Mouse (Mus musculus) layer of hippocampus, adult 8-10 months (tissue): ENCODE measurements at regions not wholly inside any gene's neighbourhood (a gene's known extent, or its start where the extent isn't known, plus 50 kb on each side); places are given as distances from the start of the nearest gene placed in this dataset.

ENCODE experiments used
- DNase-seq, 2 experiments: peaks; one replicate each; pipeline ENCODE4 v3.0.0; 2022; ENCODE audit warnings: low spot score in 2 of 2

DNA sequence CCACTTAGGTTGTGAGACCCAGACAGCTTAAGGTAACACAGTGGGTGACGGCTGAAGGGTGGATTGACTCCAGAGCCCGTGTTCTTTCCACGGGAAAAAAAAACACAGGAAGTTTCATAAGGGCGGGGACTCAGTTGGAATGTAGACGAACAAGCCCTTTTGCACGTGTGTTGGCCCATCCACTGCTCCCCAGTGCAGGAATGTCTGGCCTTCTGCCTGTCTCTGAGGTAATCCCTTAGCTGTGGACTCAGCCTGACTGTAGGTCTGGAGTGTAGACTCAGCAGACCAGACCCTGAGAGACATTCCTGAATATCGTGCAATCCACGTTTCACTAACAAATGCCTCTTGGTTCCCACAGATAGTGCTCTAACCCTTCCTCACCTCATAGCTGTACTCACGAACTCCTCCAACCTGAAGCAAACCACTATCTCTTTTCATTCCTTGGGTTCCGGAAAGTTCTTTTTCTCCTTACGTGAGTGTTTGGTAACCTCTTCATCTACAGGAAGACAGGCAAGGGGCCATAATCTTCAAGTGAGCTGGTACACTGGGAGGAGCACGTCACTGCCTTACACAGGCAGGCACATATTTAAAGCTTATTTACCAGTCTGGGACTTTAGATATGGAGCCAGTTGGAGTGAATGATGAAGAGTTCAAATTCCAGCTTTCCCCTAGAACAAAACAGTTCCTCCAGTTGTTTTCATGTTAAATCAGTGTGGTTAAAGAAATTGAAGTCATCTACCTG is 205.6 kb upstream of the Bcor start:
- no peak for DNase-seq

DNA sequence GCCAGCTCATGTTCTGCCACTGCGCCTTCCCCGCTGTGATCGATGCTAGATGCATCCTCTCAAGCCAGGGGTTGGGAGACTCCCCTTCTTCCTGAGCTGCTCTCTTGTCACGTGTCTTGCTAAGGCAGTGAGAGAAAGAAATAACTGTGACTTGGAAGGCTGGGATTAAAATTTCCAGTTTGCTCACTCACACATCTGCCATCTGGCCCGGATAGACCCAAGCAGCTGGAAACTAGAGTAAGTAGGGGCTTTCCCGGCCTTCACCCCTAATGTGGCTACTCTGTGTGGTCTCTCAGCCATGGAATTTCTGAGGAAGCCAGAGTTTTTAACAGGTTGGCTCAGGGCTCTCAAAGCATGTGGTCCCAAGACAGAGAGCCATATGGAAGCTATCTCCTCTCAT is 206.6 kb upstream of the Bcor start:
- DNase-seq, result no peak

DNA sequence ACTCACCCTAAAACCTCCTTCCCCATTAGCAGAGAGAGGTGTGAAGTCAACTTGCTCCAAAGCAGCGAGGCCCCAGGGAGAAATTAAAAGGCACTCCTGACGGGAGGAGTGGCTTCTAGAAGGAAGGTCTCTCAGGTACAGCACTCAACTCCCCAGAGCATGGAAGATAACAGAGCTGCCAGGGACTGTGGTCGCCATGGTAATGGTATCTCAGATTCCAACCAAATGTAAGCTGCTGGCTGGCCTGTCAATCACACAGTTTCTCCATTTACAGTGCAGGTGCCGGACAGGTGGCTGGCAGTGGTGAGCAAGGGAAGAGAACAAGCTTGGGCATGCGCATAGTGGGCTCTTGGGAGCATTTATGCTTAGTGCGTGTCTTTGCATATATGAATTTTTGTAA is 213.5 kb upstream of the Bcor start:
- no peak for DNase-seq

DNA sequence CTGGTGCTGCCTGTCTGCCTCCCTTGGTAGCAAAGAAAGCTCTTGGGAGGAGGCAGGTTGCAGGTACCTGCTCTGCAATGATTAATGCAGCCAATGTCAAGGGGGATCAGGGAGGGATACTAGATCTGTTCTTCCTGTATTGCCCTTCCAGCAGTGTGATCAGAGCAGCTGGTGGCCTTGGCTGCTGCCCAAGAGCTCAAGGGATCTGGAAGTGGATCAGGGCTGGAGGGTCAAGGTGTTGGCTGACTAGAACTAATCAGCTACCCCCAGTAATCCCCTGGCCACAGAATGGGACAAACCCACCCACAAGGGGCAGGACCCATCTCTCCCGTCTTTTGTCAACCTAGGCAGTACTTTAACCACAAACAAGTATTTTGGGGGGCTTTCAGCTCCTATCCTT is 211.8 kb upstream of the Atp6ap2 start:
- no peak for DNase-seq

DNA sequence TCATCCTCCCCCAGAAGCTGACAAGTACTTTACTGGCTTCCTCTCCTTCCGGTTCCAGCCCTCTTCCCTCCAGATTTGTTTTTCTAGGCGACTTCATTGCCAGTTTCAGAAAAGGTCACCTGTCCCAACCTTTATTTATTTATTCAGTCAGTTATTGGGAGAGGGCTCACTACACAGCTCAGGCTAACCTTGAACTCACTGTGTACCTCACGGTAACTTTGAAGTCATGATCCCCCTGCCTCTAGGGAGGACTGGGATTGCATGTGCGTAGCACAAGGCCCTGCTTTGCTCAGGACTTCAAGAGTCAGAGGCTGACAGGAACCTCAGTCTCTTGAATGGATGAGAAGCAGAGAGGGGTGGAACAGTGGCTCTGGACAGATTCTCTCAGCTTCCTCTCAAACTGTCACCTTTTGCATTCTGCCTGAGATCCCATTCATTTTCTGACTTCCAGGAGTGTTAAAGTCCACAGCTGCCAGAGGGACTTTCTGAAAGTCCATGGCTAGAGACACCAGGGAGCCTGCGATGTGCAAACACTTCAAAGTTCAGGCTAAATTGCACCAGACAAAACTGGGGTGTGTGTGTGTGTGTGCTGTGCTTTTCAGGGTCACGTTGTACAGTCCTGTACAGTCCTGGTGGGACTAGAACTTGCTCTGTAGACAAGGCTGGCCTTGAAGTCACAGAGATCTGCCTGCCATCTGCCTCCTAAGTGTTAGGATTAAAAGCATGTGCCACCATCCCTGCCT is 211.2 kb upstream of the Atp6ap2 start:
- no peak for DNase-seq

DNA sequence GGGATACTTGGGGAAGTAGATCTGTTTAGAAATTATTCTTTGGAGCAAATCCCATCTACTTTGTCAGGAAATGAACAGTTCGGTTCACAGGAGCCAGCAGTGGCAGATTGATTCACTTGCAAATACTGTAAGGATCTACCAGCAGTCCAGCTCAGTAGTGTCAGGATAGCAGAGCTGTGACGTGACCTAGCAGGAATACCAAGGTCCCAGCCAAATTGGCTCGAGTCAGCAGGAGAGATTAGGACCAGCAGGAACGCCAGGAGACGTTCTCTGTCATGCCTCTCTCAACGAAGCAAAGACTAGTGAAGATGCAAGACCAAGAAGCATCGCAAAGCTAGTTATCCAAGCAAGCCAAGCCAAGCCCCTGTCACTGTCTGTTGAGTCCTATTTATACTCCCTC is 210.2 kb upstream of the Atp6ap2 start:
- DNase-seq, result no peak

DNA sequence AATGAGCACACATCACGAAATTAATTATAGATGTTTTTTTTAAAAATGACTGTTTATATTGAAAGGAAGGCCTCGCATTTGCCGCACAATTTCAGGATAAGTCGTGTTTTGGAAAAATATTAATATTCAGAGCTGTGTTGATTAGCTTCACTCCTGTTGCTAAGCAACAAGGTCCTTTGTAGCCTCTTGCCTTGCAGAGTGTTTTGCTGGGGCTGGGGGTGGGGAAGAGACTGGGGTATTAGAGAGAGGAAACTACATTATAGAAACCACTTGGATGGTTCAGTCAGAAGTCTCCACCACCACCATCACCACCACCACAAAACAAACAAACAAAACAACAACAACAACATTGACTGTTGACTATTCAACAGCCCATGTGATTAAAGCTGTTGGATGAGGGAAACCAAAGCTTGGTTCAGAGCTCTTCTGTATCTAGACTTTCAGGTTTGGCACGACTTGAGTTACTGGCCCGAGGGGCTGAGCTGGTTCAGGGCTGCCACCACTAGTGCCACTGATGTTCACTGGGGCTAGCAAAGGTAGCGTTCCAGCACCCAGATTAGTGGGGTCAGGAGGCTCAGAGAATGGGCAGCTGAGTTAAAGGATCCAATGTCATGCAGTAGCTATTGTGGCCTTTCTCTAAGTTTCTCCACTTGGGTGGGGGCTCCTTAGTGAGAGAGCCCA is 195.3 kb upstream of the Atp6ap2 start:
- DNase-seq, result peak in 1 of 2 experiments; percentile 2

DNA sequence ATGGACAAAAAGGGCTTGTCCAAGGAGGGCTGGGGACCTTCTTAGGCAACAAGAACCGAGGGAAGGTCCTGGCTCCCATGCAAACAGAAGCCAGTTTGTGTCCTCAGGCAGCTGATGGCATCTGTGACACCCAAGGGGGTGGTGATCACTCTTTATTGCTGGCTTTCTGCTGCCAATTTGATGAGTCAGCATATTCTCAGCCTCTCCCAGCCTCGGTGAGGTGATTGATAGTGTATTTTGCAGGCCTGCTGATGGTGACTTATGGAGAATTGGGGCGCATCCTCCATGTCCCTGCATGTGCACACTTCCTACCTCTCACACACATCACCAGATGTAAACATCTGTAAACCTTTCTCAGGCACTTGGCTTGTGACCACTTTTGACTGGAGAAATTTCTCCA is 178.3 kb upstream of the Atp6ap2 start:
- no peak for DNase-seq

DNA sequence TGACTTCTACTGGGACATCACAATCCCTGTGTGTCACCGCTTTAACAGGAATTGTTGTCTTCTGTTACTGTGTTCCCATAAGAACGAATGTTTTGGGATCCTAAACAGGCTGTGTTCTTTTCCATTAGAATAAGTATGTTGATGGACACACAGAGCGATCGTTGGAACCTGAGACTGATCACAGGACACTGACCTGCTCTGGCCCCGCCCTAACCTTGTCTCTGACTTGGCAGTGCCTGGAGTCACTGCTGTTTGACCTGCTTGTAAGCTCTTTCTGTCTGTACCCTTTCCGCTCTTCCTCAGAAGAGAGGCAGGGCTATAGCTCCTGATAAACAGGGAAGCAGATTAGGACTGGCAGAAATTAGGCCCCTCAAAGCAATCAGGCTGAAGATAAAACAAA is 162.0 kb upstream of the Atp6ap2 start:
- no peak for DNase-seq

DNA sequence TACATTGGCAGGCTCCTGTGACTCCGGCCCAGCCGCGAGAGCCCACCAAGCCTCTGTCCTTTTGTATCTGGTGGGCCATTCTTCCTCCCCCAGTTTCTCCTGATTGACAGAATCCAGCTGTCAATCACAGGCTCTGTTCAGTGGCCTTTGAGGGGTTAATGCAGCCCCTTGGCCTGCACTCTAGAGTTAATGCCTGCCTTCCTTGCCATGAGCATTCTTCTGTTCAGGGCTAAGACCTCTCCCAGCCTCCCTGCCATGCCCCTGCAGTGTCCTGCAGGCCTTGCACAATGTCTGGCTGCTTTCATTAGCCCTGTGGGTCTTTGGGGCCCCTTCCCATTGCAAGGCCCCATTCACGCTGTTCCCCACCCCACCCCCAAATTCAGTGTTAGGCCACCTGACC is 160.9 kb upstream of the Atp6ap2 start:
- no peak for DNase-seq

DNA sequence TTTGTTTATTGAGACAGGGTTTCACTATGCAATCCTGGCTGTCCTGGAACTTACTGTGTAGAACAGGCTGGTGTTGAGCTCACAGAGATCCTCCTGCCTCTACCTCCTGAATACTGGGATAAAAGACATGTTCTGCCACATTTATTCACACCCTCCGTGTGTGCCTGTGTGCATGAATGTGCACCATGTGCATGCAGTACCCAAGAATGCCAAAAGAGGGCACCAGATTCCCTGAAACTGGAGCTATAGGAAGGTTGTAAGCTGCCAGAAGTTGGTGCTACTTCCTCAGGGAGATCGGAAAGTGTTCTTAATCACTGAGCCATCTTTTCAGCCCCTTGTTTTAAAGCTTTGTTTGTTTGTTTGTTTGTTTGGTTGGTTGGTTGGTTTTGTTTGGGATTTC is 155.3 kb upstream of the Atp6ap2 start:
- no peak for DNase-seq

DNA sequence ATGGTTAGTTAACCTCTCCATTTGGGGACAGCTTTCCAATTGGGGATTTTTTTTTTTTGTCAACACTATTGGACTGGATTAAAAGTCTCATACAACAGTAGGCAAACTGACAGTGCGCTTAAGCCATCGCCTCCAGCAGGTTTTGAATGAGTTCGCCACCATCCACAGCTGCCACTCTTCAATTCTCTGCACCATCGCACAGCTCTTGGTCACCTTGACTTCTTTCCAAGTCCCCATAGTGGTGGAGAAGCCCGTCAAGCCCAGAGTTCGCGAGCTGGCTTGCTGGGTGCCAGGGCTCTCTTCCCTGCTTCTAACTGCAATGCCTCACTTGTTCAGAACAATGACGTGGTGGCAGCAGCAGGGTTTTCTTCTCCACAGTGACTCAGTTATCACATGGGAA is 151.9 kb upstream of the Atp6ap2 start:
- DNase-seq, result no peak

DNA sequence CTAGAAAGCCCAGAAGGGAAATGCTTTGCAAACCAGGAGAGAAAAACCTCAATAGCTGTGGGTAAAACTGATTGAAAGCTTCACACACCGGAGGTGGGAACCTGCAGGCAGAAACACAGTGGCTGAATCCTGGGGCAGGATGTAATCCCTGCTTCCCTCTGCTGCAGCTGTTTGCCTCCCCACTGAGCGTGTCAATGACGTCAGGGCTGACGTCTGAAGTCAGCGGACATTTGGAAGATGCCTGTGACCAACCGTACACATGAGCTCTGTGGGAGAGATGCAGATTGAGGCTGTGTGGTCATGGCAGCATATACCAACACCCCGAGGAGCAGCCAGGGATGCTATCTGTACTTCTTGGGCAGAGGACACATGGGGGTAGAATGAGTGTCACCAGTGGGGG is 151.5 kb upstream of the Atp6ap2 start:
- no peak for DNase-seq

DNA sequence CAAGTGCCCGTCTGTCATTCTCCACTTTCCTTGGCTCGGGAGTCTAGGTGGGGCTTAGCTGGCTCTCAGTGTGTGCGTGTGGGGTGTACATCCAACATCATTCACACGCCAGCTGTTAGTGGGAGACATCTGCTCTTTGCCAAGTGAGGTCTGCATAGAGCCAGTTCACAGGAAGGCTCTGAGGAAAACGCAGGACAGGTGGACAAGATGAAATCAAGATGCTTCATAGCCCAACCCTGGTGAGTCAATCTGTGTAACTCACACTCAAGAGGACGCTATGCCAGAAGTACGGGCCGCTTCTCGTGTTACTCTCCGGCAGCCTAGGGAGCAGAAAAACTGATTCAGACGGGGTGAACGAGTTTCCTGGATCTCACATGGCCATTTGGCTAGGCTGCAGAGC is 148.2 kb upstream of the Atp6ap2 start:
- DNase-seq, result peak; percentile 2 to 4

DNA sequence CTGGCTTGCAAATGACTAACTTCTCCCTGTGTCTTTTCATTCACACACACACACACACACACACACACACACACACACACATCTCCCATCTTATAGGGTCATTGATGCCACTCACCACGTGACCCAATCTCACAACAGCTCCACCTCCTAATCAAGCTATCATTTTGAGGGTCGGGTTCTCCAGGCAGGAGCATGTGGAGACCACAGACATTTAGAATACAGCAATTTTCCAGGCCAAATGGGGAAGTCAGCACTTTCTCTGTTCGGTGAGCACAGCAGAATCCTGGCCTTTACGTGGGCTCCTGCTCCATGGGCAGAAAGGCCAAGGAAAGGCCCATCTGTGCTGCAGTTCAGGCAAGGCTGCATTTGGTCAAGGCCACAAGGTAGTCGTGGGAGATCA is 143.8 kb upstream of the Atp6ap2 start:
- no peak for DNase-seq

DNA sequence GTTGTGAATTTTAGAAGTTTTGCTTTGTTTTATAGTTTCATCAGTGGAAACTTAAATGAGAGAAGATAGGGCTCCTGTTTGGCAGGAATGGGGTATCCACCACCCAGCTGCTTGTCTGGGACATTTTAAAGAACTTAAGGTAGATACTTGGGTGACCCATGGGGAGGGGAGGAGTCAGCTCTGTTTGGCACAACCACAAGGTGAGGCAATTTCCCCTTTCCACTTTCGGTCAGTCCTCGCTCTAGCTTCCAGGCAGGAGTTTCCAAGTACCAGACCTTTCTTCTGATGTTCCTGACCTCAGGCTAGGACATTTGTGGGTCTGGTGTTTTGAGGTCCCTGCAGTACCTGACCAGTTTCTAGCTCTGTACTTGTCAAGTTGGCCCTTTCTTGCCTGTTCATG is 142.5 kb upstream of the Atp6ap2 start:
- no peak for DNase-seq

DNA sequence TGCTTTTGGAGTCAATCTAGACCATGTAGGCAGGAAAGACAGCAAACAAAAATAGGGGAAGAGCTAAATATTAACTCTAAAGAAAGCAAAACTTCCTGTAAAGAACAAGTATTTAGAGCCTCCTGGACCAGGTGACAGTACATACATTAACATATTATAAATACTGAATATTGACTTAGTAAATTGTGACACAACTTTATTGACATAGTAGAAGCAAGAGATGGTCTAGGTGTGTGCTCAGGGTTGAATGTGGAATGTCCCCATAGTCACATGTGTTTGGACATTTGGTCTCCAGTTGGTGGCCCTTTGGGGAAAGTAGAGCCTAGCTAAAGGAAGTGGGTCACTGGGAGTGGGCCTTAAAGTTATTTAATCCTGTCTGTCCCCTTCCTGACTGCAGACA is 139.6 kb upstream of the Atp6ap2 start:
- DNase-seq, result no peak

DNA sequence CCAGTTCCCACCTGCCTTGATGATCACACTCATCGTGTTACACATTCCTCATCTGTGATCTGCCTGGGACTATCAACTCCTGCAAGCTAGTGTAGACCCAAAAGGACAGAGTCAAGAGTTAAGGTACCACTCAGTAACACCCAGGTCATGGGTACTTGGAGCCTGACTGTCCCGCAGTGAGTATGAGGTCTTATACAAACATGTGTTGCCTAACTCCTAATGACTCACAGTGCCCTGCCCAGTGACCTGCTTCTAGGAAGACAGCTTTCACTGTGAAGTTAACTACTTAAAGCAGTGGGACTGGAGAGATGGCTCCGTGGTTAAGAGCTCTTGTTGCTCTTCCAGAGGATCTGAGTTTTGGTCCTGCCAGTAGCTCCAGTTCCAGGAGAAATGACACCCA is 137.9 kb upstream of the Atp6ap2 start:
- no peak for DNase-seq

DNA sequence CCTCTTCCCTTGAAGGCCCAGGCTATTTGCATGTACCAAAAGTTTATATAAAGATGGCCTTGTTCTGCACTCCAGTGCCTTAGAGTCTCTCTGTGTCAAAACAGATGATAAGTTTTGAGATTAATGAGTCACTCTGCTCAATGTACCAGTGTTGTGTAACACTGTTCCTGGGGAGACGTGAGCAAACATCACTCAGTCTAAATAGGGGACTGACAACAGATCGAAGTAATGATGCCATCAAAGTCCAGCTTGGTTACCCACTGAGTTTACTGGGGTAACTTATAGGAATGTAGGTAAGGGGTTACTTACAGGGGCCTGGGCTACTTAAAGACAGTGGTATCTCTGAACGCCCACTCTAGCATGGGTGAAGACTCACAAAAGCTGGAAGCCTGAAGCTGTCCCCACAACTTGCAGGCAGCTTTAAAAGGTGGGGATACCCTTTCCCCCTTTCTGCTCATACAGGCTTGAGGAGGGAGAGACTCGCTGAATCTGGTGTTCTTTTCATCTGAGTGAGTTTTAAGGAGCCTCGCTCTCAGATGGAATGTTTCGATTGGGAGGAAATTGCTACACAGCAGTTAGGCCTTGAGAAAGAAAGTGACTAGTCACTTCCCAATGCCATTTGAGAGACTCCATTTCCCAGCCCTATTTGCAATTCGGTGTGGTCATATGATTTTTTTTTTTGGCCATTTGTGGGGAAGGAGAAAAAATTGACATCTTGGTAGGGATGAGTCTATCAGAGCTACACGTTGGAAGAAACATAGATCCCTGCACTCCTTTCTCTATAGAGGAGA is 134.4 kb upstream of the Atp6ap2 start:
- no peak for DNase-seq

DNA sequence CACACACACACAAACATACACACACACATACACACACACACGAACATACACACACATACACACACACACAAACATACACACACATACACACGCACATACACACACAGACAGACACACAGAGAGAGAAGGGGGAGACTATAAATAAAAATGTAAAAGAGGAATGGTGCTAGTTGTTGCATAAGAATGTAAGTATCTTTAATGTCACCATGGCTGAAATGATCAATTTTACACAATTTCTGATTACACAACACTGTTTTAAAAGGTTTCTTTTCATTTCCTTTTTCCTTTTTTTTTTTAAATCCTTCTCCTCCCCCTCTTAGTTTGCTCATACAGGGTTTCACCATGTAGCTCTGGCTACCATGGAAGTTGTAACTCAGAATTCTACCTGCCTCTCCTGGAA is 125.9 kb upstream of the Atp6ap2 start:
- DNase-seq, result no peak

DNA sequence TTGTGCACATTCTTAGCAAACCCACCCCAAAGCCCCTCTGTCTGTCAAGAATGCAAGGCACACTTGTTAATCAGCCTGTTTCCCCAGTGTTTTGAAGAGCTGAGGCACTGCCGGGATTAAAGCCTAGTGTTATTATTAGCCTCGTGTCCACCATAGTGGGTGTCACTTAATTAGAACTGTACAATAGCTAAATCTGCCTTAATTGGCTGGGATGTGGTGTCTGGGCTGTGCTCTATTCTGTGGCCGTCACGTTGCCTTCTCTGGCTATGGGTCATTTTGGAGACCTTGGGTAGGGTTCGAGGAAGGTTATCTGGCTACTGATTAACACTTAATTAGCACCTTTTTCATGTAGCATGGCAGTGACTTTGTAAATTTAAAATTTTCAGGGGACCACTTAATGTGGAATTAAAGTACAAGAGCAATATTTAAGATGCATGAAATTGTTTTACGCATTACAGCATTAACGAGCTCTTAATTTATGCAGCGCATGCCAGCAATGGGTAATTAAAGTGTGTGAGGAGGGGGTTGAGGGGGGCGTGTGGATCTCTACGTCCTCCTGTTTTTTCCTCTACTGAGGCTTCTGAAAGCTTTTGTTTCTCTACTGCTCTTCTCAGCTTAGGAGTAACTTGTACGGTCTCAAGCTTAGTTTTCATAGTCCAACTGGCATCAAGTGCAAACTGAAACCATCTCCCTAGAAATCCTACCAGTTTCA is 124.5 kb upstream of the Atp6ap2 start:
- DNase-seq, result no peak
